Mouse (Mus musculus): ENCODE data around the gene Pnpla7. TPM values are rescaled to one million over a fixed set of nuclear protein-coding genes. Genes with fewer than 3 reads are reported as not detected.

The Pnpla7 gene
- total and polyA plus RNA-seq, 3 experiments: 8.8 to 11.3 TPM; not detected in 1

DNA sequence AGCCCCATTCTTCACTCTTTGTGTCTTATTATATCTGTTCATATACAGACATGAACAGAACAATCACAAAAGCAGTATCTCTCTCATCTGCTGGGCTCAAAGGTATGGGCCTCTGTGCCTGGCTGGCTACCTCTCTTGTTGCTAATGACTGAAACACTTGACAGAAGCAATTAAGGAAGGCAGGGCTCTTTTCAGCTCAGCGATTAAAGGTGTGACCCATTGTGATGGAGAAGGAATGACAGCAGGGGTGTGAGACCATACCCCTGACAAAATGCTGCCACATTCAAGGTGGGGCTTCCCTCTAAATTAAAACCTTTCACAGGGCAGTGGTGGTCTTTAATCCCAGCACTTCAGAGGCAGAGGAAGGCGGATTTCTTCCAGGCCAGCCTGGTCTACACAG lies 11.9 kb downstream of the Pnpla7 start:
- no peak for TF ChIP-seq CTCF (IDR thresholded peaks at IDR 0.05 in 2 of 3, conservative IDR thresholded peaks at IDR 0.05 in 1 of 3; ENCODE audit: control insufficient read depth in 1 of 3, insufficient read depth in 1 of 3, low read depth in 2 of 3, low read length in 3 of 3, poor library complexity in 1 of 3, severe bottlenecking in 1 of 3)
- no peak for TF ChIP-seq UBTF (IDR thresholded peaks at IDR 0.05; ENCODE audit: borderline replicate concordance, insufficient read depth, low read depth, low read length)
- TF ChIP-seq CHD2 (IDR thresholded peaks at IDR 0.05; ENCODE audit: low read length): no peak
- TF ChIP-seq GABPA (IDR thresholded peaks at IDR 0.05; ENCODE audit: low read depth, low read length): no peak
- no peak for TF ChIP-seq EP300 (IDR thresholded peaks at IDR 0.05; ENCODE audit: low read depth in 1 of 2, low read length in 2 of 2)
- TF ChIP-seq USF2 (IDR thresholded peaks at IDR 0.05; ENCODE audit: borderline replicate concordance in 1 of 2, insufficient read depth in 1 of 2, low read depth in 1 of 2, low read length in 2 of 2): no peak
- TF ChIP-seq E2F4 (IDR thresholded peaks at IDR 0.05; ENCODE audit: borderline replicate concordance, low read depth, low read length): no peak
- no peak for TF ChIP-seq ZNF384 (IDR thresholded peaks at IDR 0.05; ENCODE audit: low read depth, low read length)
- TF ChIP-seq POLR2AphosphoS5 (IDR thresholded peaks at IDR 0.05; ENCODE audit: borderline replicate concordance, low read depth, low read length): no peak
- TF ChIP-seq ETS1 (IDR thresholded peaks at IDR 0.05; ENCODE audit: low read depth, low read length): no peak
- no peak for TF ChIP-seq NRF1 (IDR thresholded peaks at IDR 0.05; ENCODE audit: insufficient read depth, low read depth, low read length, poor library complexity, severe bottlenecking)
- no peak for TF ChIP-seq MYB (IDR thresholded peaks at IDR 0.05; ENCODE audit: low read depth, low read length)
- TF ChIP-seq ZKSCAN1 (IDR thresholded peaks at IDR 0.05; ENCODE audit: low read depth, low read length): no peak
- no peak for TF ChIP-seq USF1 (IDR thresholded peaks at IDR 0.05; ENCODE audit: low read depth, low read length)
- no peak overlapping the region for H3K4me3 ChIP-seq (ENCODE audit: control insufficient read depth in 1 of 2, insufficient read depth in 1 of 2, low read depth in 2 of 2, low read length in 2 of 2)
- H3K9ac ChIP-seq (ENCODE audit: control insufficient read depth, low read depth, low read length, poor library complexity, severe bottlenecking): no peak overlapping the region
- no peaks in the 10 kb centered on the region for H3K9me3 ChIP-seq (replicated peaks; ENCODE audit: insufficient read depth, low read length)
- DNase-seq (ENCODE audit: low read depth, low spot score): no peak
- no peak overlapping the region for H3K27ac ChIP-seq (ENCODE audit: control insufficient read depth, low read depth, low read length)
- no peaks in the 10 kb centered on the region for H3K27me3 ChIP-seq (ENCODE audit: control insufficient read depth in 1 of 2, insufficient read depth in 2 of 2, low read length in 2 of 2)
- no peaks in the 10 kb centered on the region for H3K79me2 ChIP-seq (ENCODE audit: control insufficient read depth, insufficient read depth, low read length, poor library complexity)
- no peaks in the 10 kb centered on the region; a peak in 1 of 4 replicates for H3K36me3 ChIP-seq (ENCODE audit: control insufficient read depth in 1 of 2, insufficient read depth in 2 of 2, low read length in 2 of 2)
- no peaks in the 10 kb centered on the region for H3K4me1 ChIP-seq (ENCODE audit: control insufficient read depth in 1 of 2, insufficient read depth in 2 of 2, low read length in 2 of 2)

DNA sequence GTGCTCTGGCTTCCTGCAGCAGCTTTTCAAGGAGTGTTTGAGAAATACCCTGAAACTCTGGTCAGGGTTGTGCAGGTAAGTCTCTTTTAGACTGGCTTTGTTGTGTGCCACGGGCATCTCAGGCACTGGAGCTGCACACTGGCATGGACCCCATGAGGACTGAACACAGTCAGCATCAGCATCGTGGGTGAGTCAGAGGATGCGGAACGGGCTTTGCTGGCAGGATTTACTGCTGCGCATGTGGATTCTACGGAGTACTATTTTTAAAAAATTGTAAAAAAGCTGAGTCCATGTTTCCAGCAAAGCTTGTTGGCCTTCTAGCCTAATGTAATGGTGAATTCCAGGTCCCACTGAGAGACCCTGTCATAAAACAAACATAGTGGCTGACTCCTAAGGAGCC lies 19.5 kb downstream of the Pnpla7 start:
- Histone ChIP-seq H3K4me1 (ENCODE audit: control insufficient read depth in 1 of 2, insufficient read depth in 2 of 2, low read length in 2 of 2) (no peaks in the 10 kb centered on the region), H3K9ac (ENCODE audit: control insufficient read depth, low read depth, low read length, poor library complexity, severe bottlenecking) (no peak overlapping the region), H3K9me3 (replicated peaks; ENCODE audit: insufficient read depth, low read length) (no peaks in the 10 kb centered on the region), H3K79me2 (ENCODE audit: control insufficient read depth, insufficient read depth, low read length, poor library complexity) (no peaks in the 10 kb centered on the region), H3K36me3 (ENCODE audit: control insufficient read depth in 1 of 2, insufficient read depth in 2 of 2, low read length in 2 of 2) (no peaks in the 10 kb centered on the region), H3K4me3 (ENCODE audit: control insufficient read depth in 1 of 2, insufficient read depth in 1 of 2, low read depth in 2 of 2, low read length in 2 of 2) (no peak overlapping the region), H3K27ac (ENCODE audit: control insufficient read depth, low read depth, low read length) (no peak overlapping the region), H3K27me3 (ENCODE audit: control insufficient read depth in 1 of 2, insufficient read depth in 2 of 2, low read length in 2 of 2) (no peaks in the 10 kb centered on the region)
- no peak for TF ChIP-seq MEF2A (IDR thresholded peaks at IDR 0.05; ENCODE audit: extremely low read depth, insufficient replicate concordance, low read depth, low read length, poor library complexity, severe bottlenecking)
- no peak for TF ChIP-seq SMC3 (IDR thresholded peaks at IDR 0.05; ENCODE audit: low read depth, low read length)
- TF ChIP-seq JUND (IDR thresholded peaks at IDR 0.05; ENCODE audit: low read depth, low read length): no peak
- TF ChIP-seq MAZ (IDR thresholded peaks at IDR 0.05; ENCODE audit: low read depth, low read length): no peak
- no peak for TF ChIP-seq TBP (IDR thresholded peaks at IDR 0.05; ENCODE audit: low read depth, low read length)
- TF ChIP-seq ZC3H11A (IDR thresholded peaks at IDR 0.05; ENCODE audit: low read depth, low read length): no peak
- TF ChIP-seq ZNF384 (IDR thresholded peaks at IDR 0.05; ENCODE audit: low read depth, low read length): no peak
- no peak for TF ChIP-seq GATA1 (IDR thresholded peaks at IDR 0.05; ENCODE audit: low read depth, low read length)
- no peak for TF ChIP-seq SIN3A (IDR thresholded peaks at IDR 0.05; ENCODE audit: low read length)
- no peak for TF ChIP-seq USF1 (IDR thresholded peaks at IDR 0.05; ENCODE audit: low read depth, low read length)
- no peak for TF ChIP-seq CHD1 (IDR thresholded peaks at IDR 0.05; ENCODE audit: low read depth, low read length)
- no peak for DNase-seq (ENCODE audit: low read depth, low spot score)

All from MEL (cell line).